Mouse (Mus musculus) CD4-positive, CD25-positive, alpha-beta regulatory T cell, adult 2 months (primary cell): ENCODE measurements around the gene Zfp365.

Source experiments
- DNase-seq: peaks from one replicate; pipeline ENCODE4 v3.0.0-alpha.2; 2012; ENCODE audit warnings: low read depth, low spot score

Gene Zfp365

DNA sequence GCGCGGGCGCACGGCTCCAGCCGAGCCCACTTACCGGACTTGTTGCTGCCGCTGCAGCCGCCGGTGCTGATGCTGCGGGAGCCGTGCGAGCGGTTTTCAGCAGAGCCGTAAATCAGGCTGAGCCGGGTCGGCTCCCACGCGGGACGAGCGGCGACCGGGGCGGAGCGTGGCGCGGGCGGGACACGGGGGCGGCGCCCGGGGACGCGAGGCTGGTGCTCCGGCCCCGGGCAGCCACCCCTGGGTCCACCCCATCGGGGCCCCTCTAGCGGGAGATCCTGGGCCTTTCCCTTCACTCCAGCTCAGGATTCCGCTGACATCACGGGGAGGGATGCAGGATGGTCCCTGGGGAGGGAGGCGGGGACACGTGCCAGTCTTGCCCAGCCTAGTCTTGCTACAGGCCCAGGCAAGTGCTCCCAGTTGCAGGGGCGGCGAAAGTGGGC, at the start of gene Zfp365:
Gene Zfp365, minus strand, starts transcription at position 326 of the 440 bp plus-strand sequence.
- DNase-seq = peak; percentile 66

DNA sequence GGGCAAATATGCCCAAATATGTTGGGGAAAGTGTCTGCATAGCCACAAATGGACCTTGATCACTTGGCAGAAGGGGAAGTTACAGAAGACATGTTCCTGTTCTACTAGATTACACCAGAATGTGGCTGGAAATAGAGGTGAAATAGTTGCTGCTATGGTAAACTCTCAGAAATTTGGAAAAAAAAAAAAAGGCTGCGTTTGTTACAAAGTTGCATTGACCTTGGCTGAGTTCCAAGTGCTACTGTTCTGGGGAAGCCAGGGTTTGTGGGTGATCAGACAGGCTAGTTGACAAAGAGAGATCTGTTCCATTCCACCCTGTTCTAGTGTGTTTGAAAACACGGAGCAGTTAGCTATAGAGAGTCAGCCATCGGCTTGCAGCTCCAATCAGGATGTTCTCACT, 47.5 kb upstream of the Zfp365 start:
- DNase-seq = no peak

DNA sequence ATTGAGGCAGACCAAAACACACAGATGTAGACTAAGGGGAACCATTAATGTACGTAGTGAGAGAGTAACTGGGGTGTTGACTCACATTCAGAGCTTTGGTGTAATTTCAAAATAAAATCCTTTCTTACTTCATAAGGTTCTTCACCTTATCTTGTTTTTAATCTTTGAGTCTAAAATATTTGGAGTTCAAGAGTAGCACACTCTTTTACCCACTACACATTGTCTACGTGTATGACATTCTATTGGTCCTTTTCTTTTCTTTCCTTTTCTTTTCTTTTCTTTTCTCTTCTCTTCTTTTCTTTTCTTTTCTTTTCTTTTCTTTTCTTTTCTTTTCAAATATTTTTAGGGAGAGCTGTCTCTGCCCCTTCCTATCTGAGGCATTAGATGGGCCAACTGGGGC, 43.5 kb upstream of the Zfp365 start:
- DNase-seq = no peak

DNA sequence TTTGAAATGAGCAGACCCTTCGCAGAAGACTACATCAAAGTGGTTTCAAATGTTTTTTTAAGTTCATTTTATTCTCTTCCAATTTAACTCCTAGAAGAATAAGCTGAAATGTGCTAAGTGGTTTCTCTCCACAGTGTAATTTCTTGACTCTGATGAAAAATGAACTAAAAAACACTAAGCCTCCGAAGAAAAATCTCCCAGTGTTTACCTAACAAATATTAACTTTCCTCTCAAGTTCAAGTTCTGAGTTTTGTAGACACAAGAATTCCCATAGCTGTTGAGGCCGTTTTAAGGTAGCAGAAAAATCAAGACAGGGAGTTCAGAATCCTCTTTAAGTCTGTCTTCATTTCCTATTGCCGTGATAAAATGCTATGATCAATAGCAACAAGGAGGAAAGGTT, 39.2 kb upstream of the Zfp365 start:
- no peak for DNase-seq

DNA sequence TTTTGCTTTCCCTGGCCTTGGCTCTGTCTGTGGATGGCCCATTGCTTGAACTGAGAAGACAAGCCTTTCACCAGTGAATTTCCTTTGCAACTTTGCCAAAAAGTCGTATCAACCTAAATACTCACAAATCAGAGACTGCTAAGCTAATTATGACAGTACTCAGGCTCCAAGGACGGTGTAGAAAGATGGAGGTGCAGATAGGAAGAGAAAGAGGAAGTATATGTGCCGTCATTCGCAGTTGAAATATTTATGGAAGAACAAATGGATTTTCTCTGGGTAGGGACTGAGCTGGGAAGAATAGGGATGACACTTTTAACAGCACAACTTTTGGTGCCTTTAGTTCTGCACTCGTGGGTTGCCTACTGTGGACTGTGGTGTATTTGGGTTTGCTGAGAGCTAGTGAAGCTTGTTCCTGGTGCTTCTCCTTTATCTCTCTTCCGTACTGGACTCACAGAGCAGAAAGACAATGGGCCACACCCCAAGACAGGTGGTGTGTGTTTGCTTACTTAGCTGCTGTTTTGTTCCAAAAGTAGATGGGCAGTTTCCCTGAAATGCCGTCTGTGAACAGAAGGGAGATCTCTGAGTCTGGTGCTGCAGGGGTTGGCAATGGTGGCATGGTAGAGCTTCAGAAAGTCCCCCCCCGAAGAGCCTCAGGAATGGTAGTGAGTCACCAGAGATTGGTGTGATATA, 37.7 kb upstream of the Zfp365 start:
- DNase-seq = no peak

DNA sequence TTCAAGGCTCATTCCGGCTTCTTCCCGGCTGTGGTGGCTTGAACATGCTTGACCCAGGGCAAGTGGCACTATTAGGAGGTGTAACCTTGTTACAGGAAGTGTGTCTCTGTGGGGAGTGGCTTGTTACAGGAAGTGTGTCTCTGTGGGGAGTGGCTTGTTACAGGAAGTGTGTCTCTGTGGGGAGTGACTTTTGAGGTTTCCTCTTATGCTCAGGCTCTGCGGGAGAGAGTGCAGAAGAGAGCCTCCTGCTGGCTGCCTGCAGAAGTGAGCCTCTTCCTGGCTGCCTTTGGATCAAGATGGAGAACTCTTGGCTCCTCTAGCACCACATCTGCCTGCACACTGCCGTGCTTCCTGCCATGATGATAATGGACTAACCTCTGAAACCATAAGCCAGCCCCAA, 31.1 kb upstream of the Zfp365 start:
- DNase-seq = peak; percentile 29

DNA sequence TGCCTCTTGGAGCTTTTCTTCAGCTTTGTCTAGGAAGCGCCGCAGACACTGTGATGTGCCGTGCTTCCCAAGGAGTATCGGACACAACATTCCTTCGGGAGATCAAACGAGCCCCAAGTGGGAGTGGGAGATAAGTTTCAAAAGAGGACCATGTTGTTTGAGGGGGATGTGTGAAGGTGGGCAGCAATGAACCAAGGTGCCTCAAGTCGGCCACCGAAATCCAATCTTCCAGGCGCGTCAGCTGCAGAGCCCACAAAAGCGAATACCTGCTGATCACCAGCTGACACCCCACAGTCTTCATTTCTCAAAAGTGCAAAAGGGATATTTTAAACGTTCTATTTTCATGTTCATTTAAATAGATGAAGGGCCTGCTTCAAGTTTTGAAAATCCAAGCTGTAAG, 27.1 kb upstream of the Zfp365 start:
- DNase-seq = no peak

DNA sequence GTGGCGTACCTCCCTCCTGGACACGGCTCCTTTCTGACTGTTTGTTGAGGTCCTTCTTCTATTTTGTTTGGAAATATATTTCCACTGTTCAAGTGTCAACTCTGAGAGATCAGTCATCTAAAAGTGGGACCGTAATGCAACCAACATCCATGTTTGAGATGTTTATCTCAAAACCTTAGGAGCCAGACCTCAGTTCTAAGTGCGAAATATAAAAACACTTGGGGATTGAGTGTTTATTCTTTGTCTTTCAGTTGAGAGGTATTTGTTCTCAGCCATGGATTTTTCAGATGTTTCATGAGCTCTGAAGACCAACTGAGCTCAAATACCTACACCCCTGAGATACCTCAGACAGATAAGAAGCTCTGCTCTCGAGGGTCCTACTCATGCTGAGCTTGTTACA, 25.3 kb upstream of the Zfp365 start:
- no peak for DNase-seq

DNA sequence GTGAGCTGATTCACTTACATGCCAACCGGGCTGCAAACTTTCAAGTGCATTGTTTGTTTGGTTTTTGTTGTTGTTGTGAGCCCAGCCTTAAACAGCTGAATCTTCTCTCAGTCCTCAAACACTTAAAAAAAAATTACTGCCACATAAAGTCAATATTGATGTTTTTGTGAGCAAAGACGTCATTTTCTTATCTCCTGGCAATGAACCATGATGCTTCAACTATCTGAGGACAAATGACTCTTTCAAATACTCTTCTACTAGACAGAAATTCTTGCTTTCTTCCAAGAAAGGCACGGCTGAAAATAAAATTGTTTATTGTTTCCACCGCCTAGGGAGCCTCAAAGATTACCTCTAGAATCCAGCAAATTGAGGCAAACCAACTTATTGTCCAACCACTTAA, 24.5 kb upstream of the Zfp365 start:
- no peak for DNase-seq

DNA sequence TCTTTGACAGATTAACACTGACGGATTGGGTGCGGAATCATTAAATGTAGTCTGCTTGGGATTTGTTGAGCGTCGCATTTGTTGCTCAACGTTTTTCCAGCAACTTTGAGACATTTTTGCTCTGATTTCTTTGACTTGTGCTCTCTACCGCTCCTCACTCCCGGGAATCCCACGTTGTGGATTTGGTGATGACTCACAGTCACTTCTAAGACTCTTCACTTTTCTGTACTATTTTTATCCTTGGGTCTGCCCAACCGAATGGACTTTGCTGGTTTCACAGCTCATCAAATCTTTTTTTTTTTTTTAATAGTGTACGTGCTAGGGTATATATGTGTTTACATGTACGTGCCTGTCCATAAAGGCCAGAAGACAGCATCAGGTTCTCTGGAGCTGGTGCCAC, 20.3 kb upstream of the Zfp365 start:
- DNase-seq = no peak

DNA sequence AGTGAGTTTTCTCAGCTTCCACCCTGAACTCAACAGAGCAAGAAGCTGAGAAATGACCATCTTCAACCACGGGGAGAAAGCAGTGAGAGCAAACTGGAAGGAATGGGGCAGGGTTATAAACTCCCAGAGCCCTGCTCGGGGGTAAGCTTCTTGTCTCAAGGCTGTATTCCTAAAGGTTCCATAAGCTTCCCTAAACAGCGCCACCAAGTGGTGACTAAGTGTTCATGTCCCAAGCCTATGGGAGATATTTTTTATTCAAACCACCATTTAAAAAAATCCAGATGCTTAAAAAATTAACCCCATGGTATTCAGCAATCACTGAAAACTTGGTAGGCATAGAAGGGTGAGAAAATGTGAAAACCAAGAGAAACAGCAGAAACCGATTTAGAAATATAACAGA, 18.9 kb upstream of the Zfp365 start:
- no peak for DNase-seq

DNA sequence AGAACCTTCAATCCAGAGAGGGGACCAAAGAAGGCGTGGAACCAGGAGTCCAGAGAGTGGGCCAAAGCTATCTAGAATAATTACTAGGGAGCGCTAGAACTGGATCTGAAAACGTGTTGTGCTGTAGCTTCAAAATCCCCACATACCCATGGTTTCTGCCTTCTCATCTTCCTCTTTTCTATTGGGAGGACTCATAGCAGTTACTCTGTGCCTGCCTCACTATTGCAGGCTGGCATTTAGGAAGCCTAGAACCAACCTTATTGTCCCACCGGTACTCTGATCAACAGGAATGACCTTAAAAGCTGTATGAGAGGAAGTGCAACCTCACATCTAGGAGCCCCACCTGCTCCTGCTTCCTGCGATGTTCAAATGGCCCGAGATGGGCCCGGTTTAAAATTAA, 16.1 kb upstream of the Zfp365 start:
- no peak for DNase-seq

DNA sequence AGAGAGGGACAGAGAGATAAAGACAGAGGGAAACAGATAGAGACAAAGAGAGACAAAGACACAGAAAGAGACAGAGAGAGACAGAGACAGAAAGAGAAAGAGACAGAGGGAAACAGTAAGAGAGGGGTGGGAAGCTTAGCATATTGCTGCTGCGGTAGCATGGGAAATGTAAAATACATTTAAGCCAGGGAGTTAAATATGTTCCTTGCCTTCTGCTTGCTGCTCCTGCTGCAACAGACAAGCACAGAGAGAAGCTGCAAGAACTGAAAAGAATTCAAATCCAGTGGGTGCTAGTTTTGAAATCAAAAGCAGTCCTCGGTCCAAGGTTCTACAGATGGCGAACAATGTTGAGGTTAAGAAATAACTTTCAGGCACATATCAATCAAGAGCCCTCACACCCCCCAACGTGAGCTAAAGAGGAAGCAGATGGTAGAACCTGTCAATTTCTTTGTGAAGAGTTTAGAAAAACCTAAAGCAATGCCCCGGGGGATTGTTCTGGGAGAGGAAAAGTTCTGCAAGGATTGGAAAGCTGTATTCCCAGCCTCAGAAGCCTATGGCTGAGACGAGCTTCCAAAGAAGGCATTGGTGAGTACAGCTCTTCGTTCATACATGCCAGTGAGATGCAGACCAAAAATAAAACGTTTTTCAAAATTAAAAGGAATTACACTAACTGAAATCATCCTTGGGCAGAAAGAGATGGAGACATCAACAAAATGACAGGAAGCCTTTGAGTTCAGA, 15.4 kb upstream of the Zfp365 start:
- DNase-seq = no peak

DNA sequence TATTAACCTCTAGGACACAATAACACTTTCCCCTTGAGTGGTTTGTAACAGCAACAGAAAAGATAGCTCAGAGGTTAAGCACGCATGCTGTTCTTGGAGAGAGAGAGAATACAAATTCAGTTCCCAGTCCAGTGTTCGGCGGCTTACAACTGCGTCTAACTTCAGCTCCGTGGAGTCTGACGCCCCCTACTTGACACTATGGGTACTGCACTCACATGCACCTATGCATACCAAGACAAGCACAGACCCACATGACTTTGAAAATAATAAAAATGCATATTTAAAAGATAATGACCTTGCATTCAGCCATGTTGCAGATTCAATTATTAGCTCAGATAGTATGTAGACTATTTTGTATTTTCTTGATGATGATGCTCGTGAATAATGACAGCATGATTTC, 11.6 kb upstream of the Zfp365 start:
- peak; percentile 62 for DNase-seq

DNA sequence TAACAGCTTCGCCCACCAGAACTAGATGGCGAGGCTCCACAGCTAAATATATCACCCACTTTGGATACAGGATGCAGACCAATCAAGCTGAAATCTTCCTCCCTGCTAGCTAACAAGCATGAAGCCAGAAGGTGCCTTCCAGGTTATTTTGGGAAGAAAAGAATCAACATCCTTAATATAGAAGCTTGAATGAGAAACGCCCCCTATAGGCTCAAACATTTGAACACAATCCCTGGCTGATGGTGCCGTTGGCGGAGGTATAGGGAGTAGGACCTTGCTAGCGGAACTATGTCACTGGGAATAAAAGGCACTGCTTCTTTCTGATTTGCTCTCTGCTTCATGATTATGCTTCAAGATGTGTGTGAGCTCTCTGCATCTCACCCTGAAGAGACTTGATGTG, 9.3 kb upstream of the Zfp365 start:
- no peak for DNase-seq

DNA sequence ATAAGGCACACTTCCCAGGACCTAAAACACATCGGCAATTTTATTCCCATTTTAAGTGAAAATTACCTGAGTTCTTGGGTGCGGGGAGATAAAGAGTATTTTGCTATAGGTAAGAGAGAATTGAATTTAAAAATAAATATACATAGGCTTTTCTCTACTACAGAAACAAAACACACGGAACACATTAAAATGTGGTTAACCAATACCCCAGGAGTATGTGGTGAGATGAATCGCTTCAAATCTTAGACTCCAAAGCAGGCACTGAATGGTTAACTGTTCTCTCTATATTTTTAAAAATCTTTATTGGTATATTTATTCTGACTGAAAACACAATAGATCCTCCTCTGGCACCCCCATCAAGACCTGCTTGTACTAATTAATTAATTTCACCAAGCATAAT, 7.2 kb upstream of the Zfp365 start:
- DNase-seq = no peak

DNA sequence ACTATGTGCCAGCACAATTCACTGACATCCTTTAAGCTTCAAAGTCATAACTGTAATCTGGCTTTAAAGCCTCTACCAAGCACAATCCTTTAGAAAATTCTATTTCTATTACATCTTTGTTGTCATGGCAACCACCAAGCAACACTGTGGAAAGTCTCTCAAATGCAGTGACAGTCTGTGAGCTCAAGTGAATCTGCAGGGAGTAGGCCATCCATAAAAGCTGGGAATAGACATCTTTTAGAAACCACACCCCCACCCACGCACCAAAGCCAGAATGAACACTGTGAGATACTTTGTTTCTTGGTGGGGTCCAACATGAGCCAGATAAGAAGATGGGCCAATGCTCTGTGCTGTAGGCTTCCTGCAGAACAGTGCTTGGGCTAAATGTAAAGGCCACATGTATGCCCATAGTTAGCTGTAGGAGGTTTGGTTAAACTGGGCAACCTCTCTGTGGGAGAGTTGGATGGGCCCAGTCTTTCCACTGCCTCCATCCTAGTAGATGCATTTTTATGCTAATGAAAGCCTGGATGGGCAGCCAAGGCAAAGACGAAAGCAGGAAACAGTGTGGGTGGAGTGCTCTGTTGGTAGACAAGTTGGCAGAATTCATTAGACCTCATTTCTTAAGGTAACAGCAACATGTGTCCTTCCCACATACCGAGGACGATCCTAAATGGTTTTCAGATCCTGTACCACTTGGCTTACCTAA, 5.9 kb upstream of the Zfp365 start:
- DNase-seq = no peak

DNA sequence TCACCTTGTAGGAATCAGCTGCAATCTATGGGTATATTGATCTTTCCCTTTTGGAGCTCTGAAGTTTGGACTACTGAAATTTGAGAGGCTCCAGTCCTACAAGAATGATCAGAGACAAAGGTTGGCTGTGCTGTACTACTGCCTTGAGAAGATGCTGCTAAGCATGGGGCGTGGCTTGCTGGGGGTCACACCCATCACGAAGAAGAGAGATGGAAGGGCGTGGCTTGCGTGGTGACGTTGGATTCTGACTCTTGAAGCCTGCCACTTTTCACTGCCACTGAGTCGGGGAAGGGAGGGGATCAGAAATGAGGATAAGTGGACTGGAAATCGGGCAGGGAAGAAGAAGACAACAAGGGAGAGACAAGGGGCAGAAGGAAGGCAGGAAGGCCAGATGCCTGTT, 4.9 kb upstream of the Zfp365 start:
- no peak for DNase-seq

DNA sequence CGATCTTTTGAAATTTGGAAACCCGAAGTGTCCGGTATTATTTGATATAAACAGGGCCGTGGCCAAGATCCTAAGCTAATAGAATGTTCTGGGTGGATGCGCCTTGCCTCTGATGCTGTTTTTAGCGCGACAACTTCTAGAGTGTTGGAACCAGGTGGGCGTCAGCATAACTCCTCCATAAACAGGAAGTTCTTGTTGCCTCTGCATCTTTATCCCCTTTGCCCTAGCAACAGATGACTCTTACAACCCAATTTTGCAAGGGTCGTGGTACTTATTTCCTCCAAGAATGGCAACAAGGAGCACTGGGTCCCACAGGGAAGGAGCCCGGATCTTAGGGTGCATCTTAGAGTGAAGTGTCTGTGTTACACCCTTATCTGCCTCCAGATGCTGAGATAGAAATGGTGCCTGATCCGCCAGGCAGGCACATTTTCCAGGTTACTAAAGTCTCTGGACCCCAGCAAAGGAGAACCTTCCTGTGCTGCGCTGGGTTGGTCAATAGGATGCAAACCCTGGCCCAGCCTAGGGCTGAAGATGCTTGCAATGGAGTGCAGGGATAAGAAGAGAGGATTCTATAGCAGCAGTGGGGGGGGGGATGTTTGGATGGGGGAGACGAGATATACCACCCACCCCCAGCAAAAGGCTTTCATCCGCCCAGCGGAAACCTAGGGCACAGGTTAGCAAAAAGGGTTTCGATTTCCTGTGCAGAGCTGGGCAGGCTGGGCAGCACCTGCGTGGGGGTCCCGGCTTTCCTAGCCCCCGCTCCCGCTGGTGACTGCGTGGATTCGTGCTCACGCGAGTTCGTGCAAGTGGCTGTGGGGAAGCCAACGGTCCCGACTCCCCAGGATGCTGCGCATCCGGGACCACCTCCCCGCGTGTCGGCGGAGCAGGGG, 770 bp downstream of the Zfp365 start:
- peak; percentile 50 for DNase-seq

DNA sequence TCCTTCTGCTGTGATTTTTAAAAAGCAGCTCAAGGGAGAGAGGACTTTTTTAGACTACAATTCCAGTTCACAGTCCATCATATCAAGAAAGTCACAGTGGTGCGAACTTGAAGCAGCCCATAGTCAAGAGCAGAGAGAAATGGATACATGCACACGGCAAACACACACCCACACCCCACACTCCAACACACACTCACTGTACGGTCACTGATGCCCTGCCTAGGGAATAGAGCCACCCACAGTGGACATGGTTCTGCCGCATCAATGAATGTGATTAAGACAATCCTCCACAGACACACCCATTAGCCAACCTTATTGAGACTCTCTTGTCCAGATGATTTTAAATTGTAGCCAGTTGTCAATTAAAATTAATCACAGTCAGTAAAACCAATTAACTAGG, 4.5 kb downstream of the Zfp365 start:
- DNase-seq = no peak

DNA sequence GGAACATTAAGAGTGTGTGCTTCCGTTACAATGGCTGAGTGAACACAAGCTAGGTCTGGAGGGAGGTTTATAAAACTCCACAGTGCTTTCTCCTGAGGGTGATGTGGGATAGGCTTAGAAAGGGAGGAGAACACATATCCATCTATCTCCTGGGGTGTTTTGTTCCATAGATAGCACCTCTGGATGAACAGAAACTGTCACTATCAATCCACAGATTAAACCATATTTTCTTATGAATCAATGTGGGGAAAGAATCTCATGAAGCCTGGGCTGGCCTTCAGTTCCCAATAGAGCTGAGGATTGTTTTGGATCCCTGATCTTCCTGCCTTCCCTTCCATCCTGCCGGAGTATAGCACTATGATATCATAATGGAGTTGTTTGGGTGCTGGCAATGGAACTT, 5.5 kb downstream of the Zfp365 start:
- no peak for DNase-seq

DNA sequence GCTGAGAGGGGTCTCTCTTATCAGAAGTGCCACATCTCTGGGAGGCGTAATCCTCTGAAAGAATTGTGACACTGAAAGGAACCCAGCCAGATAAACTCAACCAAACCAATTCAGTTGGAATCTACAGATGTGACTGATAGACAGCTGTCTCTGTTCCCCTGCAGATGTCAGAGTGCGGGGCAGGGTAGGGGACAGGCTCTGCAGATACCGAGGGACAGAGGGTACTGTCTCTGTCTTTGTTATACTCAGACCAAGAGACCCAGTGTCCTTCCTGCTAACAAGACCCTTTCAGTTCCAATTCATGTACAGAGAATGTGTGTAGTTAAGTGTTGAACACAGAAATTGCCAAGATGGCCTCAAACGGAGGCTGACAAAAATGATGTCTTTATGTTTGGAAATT, 6.4 kb downstream of the Zfp365 start:
- DNase-seq = no peak
